Mouse (Mus musculus) lung, postnatal 0 days (tissue): ENCODE results near the gene Gm10309. TPM values are rescaled to one million over a fixed set of nuclear protein-coding genes. Genes with fewer than 3 reads are reported as not detected.

Experiments
- ATAC-seq: fragments of 200-750 bp; cut with Nextera tagmentation; 2 replicates; pipeline ENCODE4 v1.8.0; 2017; ENCODE audit warnings: moderate library complexity
- DNase-seq: peaks from one replicate; pipeline ENCODE4 v3.0.0-alpha.2; 2016; ENCODE audit warnings: low spot score
- H3K27ac ChIP-seq: fragments of 300-500 bp; sonication (generic); 2 replicates; pipeline ENCODE4 v1.5.1; 2014; ENCODE audit warnings: antibody characterized with exemption, mild to moderate bottlenecking, low read length, mixed read lengths
- H3K27me3 ChIP-seq: fragments of 300-500 bp; sonication (generic); replicated peaks from 2 replicates; pipeline ENCODE4 v1.6.1; 2014; ENCODE audit warnings: low read length, mixed read lengths; ENCODE audit not compliant: insufficient read depth
- H3K36me3 ChIP-seq: fragments of 300-500 bp; sonication (generic); 2 replicates; pipeline ENCODE4 v1.6.1; 2014; ENCODE audit warnings: low read length, mixed read lengths; ENCODE audit not compliant: insufficient read depth
- H3K4me1 ChIP-seq: fragments of 300-500 bp; sonication (generic); 2 replicates; pipeline ENCODE4 v1.6.1; 2014; ENCODE audit warnings: antibody characterized with exemption, low read depth, low read length, mixed read lengths; ENCODE audit not compliant: insufficient read depth
- H3K4me2 ChIP-seq: fragments of 300-500 bp; sonication (generic); replicated peaks from 2 replicates; pipeline ENCODE4 v1.6.1; 2014; ENCODE audit warnings: low read depth, mild to moderate bottlenecking, low read length, moderate library complexity, mixed read lengths
- H3K4me3 ChIP-seq: fragments of 300-500 bp; sonication (generic); 2 replicates; pipeline ENCODE4 v1.5.1; 2014; ENCODE audit warnings: low read depth, low read length
- H3K9ac ChIP-seq: fragments of 300-500 bp; sonication (generic); replicated peaks from 2 replicates; pipeline ENCODE4 v1.6.1; 2014; ENCODE audit warnings: low read depth, mild to moderate bottlenecking
- H3K9me3 ChIP-seq: fragments of 300-500 bp; sonication (generic); 2 replicates; pipeline ENCODE4 v1.6.1; 2016; ENCODE audit warnings: low read length, mixed read lengths
- CTCF ChIP-seq: IDR thresholded peaks from 2 replicates; pipeline ENCODE4 v1.5.1; 2016; ENCODE audit warnings: antibody characterized with exemption, mild to moderate bottlenecking
- EP300 ChIP-seq: IDR thresholded peaks from 2 replicates; pipeline ENCODE4 v1.6.1; 2016; ENCODE audit warnings: antibody characterized with exemption, mild to moderate bottlenecking, control low read depth
- WGBS: fragments of 180-500 bp; shearing (Covaris S2); extraction: QIAGEN DNeasy Blood & Tissue Kit; methylation state at CpG from one replicate; pipeline ENCODE4 v1.1.7; 2014; 5-methylcytosine and 5-hydroxymethylcytosine counted together
- polyA plus RNA-seq: library from polyadenylated mRNA; unstranded; fragments of >200 nt; fragmentation: Nextera tagmentation; extraction: Ambion mirVana; gene quantifications from 2 replicates; pipeline ENCODE4 v1.2.1, GENCODE M21; 2015

Gene Gm10309
- polyA plus RNA-seq, 1 experiment from 2014 or later, result 0.54 TPM

- no peak overlapping the region for H3K4me2 ChIP-seq
- peak; percentile 87 for ATAC-seq
- no peak for TF ChIP-seq CTCF
- TF ChIP-seq EP300, result peak; percentile 99
- WGBS, result 33% methylated on average over 10 of the region's 10 CpGs
- peak; percentile 64 for DNase-seq
- H3K4me1 ChIP-seq, result no peaks in the 10 kb centered on the region
- H3K9ac ChIP-seq, result no peak overlapping the region
- H3K36me3 ChIP-seq, result no peaks in the 10 kb centered on the region
- H3K27me3 ChIP-seq, result no peaks in the 10 kb centered on the region
- H3K4me3 ChIP-seq, result no peak overlapping the region
- no peaks in the 10 kb centered on the region for H3K9me3 ChIP-seq
- no peak overlapping the region; the same call in 1 of the 2 replicates for H3K27ac ChIP-seq
Measured at GRCm38 (mm10) chr17:86476674-86477073, 28.4 kb downstream of the Gm10309 start.

DNA sequence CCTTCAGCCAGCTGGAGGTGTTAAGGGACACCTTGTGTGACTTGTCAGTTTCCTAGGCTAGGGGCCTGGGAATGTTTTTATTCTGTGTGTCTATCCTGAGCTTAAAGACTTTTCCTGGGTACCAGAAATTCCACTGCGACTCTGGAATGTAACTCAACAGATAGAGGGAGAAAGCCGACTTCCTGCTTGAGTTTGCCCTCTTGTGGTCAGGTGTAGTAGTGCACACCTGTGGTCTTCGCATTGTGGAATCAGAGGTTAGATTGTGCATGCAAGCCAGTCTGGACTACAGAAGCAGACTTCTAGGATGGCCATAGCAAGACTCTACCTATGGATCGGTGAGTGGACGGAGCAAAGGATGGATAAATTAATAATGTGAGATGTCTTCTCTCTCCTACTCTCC is 33.3 kb downstream of the Gm10309 start:
- Histone ChIP-seq H3K4me1 (no peaks in the 10 kb centered on the region; the same call in 1 of the 2 replicates), H3K36me3 (no peaks in the 10 kb centered on the region), H3K9me3 (no peaks in the 10 kb centered on the region), H3K9ac (no peak overlapping the region), H3K27ac (no peak overlapping the region), H3K4me2 (no peak overlapping the region), H3K27me3 (no peaks in the 10 kb centered on the region), H3K4me3 (no peak overlapping the region)
- TF ChIP-seq EP300, result no peak
- peak; percentile 82 for TF ChIP-seq CTCF
- 48% methylated on average over 5 of the region's 5 CpGs for whole genome bisulfite sequencing
- ATAC-seq, result no peak
- peak; percentile 72 for DNase-seq

DNA sequence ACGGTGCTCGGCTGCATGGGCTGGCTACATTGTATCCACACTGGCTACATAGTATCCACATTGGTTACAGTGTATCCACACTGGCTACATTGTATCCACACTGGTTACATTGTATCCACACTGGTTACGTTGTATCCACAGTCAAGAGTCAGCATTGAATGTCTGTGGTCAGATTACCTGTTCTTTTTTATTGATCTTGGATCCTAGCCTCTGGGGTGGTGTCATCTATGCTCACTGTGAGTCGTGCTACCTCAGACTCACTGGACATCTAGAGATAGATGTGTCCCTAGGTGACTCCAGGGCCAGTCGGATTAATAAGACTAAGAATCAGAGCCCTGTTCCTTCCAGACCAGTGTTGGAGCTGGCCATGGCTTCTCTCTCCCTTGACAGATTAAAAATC is 34.9 kb downstream of the Gm10309 start:
- Histone ChIP-seq H3K4me2 (no peak overlapping the region), H3K36me3 (no peaks in the 10 kb centered on the region), H3K9me3 (no peaks in the 10 kb centered on the region), H3K4me1 (no peaks in the 10 kb centered on the region; the same call in 1 of the 2 replicates), H3K9ac (no peak overlapping the region), H3K27me3 (no peaks in the 10 kb centered on the region), H3K4me3 (no peak overlapping the region), H3K27ac (no peak overlapping the region)
- whole genome bisulfite sequencing, result 82% methylated on average over 5 of the region's 5 CpGs
- TF ChIP-seq EP300, result no peak
- TF ChIP-seq CTCF, result no peak
- ATAC-seq (no peak), DNase-seq (no peak)

DNA sequence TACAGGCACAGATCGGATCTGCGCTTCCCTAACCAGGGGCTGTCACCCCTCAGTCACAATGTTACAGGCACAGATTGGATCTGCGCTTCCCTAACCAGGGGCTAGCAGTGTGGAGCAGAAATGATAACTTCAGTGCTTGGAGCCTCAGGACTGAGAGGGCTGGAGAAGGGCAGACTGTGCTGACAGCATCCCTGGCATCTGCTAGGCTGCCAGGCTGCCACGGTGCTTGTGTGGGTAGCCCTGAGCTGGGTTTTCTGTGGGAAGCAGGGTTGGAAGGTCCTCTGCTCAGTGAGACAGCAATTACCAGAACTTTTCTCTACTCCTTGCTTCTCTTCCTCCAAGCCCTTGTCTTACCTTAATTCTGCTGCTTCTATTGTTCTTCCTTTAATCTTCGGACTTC is 37.1 kb downstream of the Gm10309 start:
- H3K4me2 ChIP-seq, result no peak overlapping the region
- TF ChIP-seq EP300, result no peak
- no peak for TF ChIP-seq CTCF
- DNase-seq (no peak), ATAC-seq (no peak)
- H3K4me1 ChIP-seq, result no peaks in the 10 kb centered on the region; the same call in 1 of the 2 replicates
- no peaks in the 10 kb centered on the region for H3K27me3 ChIP-seq
- H3K27ac ChIP-seq, result no peak overlapping the region
- WGBS, result 79% methylated on average over 5 of the region's 5 CpGs
- H3K9me3 ChIP-seq, result no peaks in the 10 kb centered on the region
- no peak overlapping the region for H3K9ac ChIP-seq
- H3K4me3 ChIP-seq, result no peak overlapping the region
- no peaks in the 10 kb centered on the region for H3K36me3 ChIP-seq

- H3K36me3 ChIP-seq, result no peaks in the 10 kb centered on the region
- 23% methylated on average over 10 of the region's 10 CpGs for WGBS
- H3K27ac ChIP-seq, result no peak overlapping the region
- no peak overlapping the region for H3K4me3 ChIP-seq
- no peaks in the 10 kb centered on the region; the same call in 1 of the 2 replicates for H3K4me1 ChIP-seq
- H3K9ac ChIP-seq, result no peak overlapping the region
- TF ChIP-seq EP300 (no peak), CTCF (no peak)
- peak; percentile 30 for DNase-seq
- H3K9me3 ChIP-seq, result no peaks in the 10 kb centered on the region
- H3K4me2 ChIP-seq, result no peak overlapping the region
- no peak for ATAC-seq
- no peaks in the 10 kb centered on the region for H3K27me3 ChIP-seq
Measured at GRCm38 (mm10) chr17:86467291-86467898, 37.6 kb downstream of the Gm10309 start.

DNA sequence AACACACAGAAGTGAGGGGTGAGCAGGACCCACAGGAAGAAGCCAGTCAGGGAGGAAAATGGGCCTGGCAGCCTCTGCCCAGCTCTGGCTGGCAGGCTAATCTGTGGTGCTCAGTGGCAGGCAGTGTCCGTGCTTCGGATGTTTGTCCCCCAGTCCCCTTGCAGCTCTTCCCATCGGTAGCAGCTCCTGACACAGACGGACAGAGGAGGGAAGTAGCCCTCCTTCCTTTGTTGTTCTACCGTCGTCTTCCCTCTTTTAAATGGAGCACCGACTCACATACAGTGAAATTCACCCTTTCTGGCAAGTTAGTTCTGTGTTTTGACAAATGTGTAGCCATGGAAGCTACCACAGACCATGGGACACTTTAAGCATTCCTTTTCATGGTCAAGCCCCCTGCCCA is 38.2 kb downstream of the Gm10309 start:
- Histone ChIP-seq H3K27ac (no peak overlapping the region), H3K9me3 (no peaks in the 10 kb centered on the region), H3K9ac (no peak overlapping the region), H3K4me2 (no peak overlapping the region), H3K4me1 (no peaks in the 10 kb centered on the region; the same call in 1 of the 2 replicates), H3K27me3 (no peaks in the 10 kb centered on the region), H3K4me3 (no peak overlapping the region), H3K36me3 (no peaks in the 10 kb centered on the region)
- 20% methylated on average over 7 of the region's 7 CpGs for WGBS
- DNase-seq (no peak), ATAC-seq (no peak)
- TF ChIP-seq CTCF (no peak), EP300 (no peak)
